Mouse (Mus musculus) midbrain, embryonic 16.5 days (tissue): ENCODE measurements around the gene Pced1b. TPM values are rescaled to one million over a fixed set of nuclear protein-coding genes. Genes with fewer than 3 reads are reported as not detected.

Experiments used
- ATAC-seq: fragments of 200-750 bp; cut with Nextera tagmentation; 2 replicates; pipeline ENCODE4 v1.8.0; 2017; ENCODE audit warnings: moderate TSS enrichment
- H3K27ac ChIP-seq: fragments of 300-500 bp; sonication (generic); 2 replicates; pipeline ENCODE4 v1.5.1; 2014; ENCODE audit warnings: mild to moderate bottlenecking, low read length, mixed read lengths
- H3K27me3 ChIP-seq: fragments of 300-500 bp; sonication (generic); 2 replicates; pipeline ENCODE4 v1.6.1; 2014; ENCODE audit warnings: low read depth, low read length, mixed read lengths; ENCODE audit not compliant: control insufficient read depth, insufficient read depth
- H3K36me3 ChIP-seq: fragments of 300-500 bp; sonication (generic); 2 replicates; pipeline ENCODE4 v1.6.1; 2014; ENCODE audit warnings: mild to moderate bottlenecking, low read length, moderate library complexity, mixed read lengths; ENCODE audit not compliant: control insufficient read depth, insufficient read depth
- H3K4me1 ChIP-seq: fragments of 300-500 bp; sonication (generic); 2 replicates; pipeline ENCODE4 v1.6.1; 2014; ENCODE audit warnings: mild to moderate bottlenecking, low read length, mixed read lengths; ENCODE audit not compliant: control insufficient read depth, insufficient read depth
- H3K4me2 ChIP-seq: fragments of 300-500 bp; sonication (generic); 2 replicates; pipeline ENCODE4 v1.6.1; 2014; ENCODE audit warnings: mild to moderate bottlenecking, low read length, mixed read lengths
- H3K4me3 ChIP-seq: fragments of 300-500 bp; sonication (generic); 2 replicates; pipeline ENCODE4 v1.5.1; 2014; ENCODE audit warnings: low read depth, mild to moderate bottlenecking, low read length, moderate library complexity, mixed read lengths
- H3K9ac ChIP-seq: fragments of 300-500 bp; sonication (generic); 2 replicates; pipeline ENCODE4 v1.6.1; 2014; ENCODE audit warnings: low read depth, low read length, mixed read lengths
- H3K9me3 ChIP-seq: fragments of 300-500 bp; sonication (generic); replicated peaks from 2 replicates; pipeline ENCODE4 v1.6.1; 2014; ENCODE audit warnings: mild to moderate bottlenecking, low read length, mixed read lengths; ENCODE audit not compliant: control insufficient read depth, poor library complexity, severe bottlenecking
- WGBS: fragments of 180-500 bp; shearing (Covaris S2); extraction: QIAGEN DNeasy Blood & Tissue Kit; methylation state at CpG from one replicate; pipeline ENCODE4 v1.1.7; 2014; 5-methylcytosine and 5-hydroxymethylcytosine counted together
- polyA plus RNA-seq: library from polyadenylated mRNA; unstranded; fragments of >200 nt; fragmentation: Nextera tagmentation; extraction: Ambion mirVana; gene quantifications from 2 replicates; pipeline ENCODE4 v1.2.1, GENCODE M21; 2015

Pced1b gene
- polyA plus RNA-seq, 1 experiment from 2014 or later: 7.5 TPM

- no peak overlapping the region for H3K4me3 ChIP-seq
- H3K36me3 ChIP-seq: no peaks in the 10 kb centered on the region
- 75% methylated on average over 8 of the region's 8 CpGs for WGBS
- ATAC-seq: no peak
- H3K4me2 ChIP-seq: no peak overlapping the region
- no peaks in the 10 kb centered on the region for H3K27me3 ChIP-seq
- H3K27ac ChIP-seq: no peak overlapping the region
- no peaks in the 10 kb centered on the region for H3K9me3 ChIP-seq
- H3K4me1 ChIP-seq: no peaks in the 10 kb centered on the region; the same call in 1 of the 2 replicates
- H3K9ac ChIP-seq: no peak overlapping the region
These were observed 22.9 kb upstream of the Pced1b start for GRCm38 (mm10) chr15:97224003-97224402.

GRCm38 (mm10) chr15:97229494-97230077 is 17.3 kb upstream of the Pced1b start:
- ATAC-seq: no peak
- WGBS: 82% methylated on average over 11 of the region's 11 CpGs
- no peaks in the 10 kb centered on the region for H3K4me1 ChIP-seq

GRCm38 (mm10) chr15:97234076-97234475 is 12.8 kb upstream of the Pced1b start:
- H3K9ac ChIP-seq: no peak overlapping the region
- H3K4me3 ChIP-seq: no peak overlapping the region
- H3K4me2 ChIP-seq: no peak overlapping the region
- H3K4me1 ChIP-seq: no peaks in the 10 kb centered on the region
- H3K9me3 ChIP-seq: no peaks in the 10 kb centered on the region
- H3K27me3 ChIP-seq: no peaks in the 10 kb centered on the region
- no peak for ATAC-seq
- 88% methylated on average over 6 of the region's 6 CpGs for WGBS
- H3K36me3 ChIP-seq: no peaks in the 10 kb centered on the region
- H3K27ac ChIP-seq: no peak overlapping the region

More at GRCm38 (mm10) chr15:97229494-97230077, 17.3 kb upstream of the Pced1b start:
- no peaks in the 10 kb centered on the region for H3K36me3 ChIP-seq
- no peak overlapping the region for H3K9ac ChIP-seq
- no peak overlapping the region for H3K27ac ChIP-seq
- no peak overlapping the region for H3K4me2 ChIP-seq
- no peaks in the 10 kb centered on the region for H3K9me3 ChIP-seq
- no peaks in the 10 kb centered on the region for H3K27me3 ChIP-seq
- no peak overlapping the region for H3K4me3 ChIP-seq

- Histone ChIP-seq H3K4me1 (no peaks in the 10 kb centered on the region), H3K9me3 (no peaks in the 10 kb centered on the region), H3K36me3 (no peaks in the 10 kb centered on the region), H3K4me3 (no peak overlapping the region), H3K4me2 (no peak overlapping the region), H3K27me3 (no peaks in the 10 kb centered on the region), H3K9ac (no peak overlapping the region), H3K27ac (no peak overlapping the region)
- ATAC-seq: no peak
- WGBS: 34% methylated on average over 7 of the region's 7 CpGs
These were observed 11.7 kb upstream of the Pced1b start for GRCm38 (mm10) chr15:97235183-97235582.

GRCm38 (mm10) chr15:97236943-97237342 is 10.0 kb upstream of the Pced1b start:
- no peak for ATAC-seq
- Histone ChIP-seq H3K36me3 (no peaks in the 10 kb centered on the region), H3K9me3 (no peaks in the 10 kb centered on the region), H3K4me3 (no peak overlapping the region), H3K27ac (no peak overlapping the region), H3K4me1 (no peaks in the 10 kb centered on the region), H3K4me2 (no peak overlapping the region), H3K9ac (no peak overlapping the region), H3K27me3 (no peaks in the 10 kb centered on the region)
- 55% methylated on average over 9 of the region's 9 CpGs for WGBS

- H3K36me3 ChIP-seq: no peaks in the 10 kb centered on the region
- ATAC-seq: no peak
- H3K27me3 ChIP-seq: 0 out of 2 replicates have a peak, but pooled peaks cover 2% of the 10 kb centered on the region
- no peak overlapping the region for H3K27ac ChIP-seq
- no peaks in the 10 kb centered on the region for H3K9me3 ChIP-seq
- H3K4me1 ChIP-seq: peaks cover 18% of the 10 kb centered on the region
- H3K4me3 ChIP-seq: no peak overlapping the region
- H3K4me2 ChIP-seq: peak overlapping the region; percentile 79; the same call in 1 of the 2 replicates
- 90% methylated on average over 18 of the region's 18 CpGs for WGBS
- no peak overlapping the region; the same call in 1 of the 2 replicates for H3K9ac ChIP-seq
These were observed 1.5 kb upstream of the Pced1b start for GRCm38 (mm10) chr15:97245392-97245791.

GRCm38 (mm10) chr15:97246256-97246655 is 651 bp upstream of the Pced1b start:
- H3K27ac ChIP-seq: peak overlapping the region; percentile 87; the same call in 1 of the 2 replicates
- WGBS: 29% methylated on average over 14 of the region's 14 CpGs

GRCm38 (mm10) chr15:97247791-97248161 is 869 bp downstream of the Pced1b start:
- peak overlapping the region; percentile 79 for H3K9ac ChIP-seq
- 0 out of 2 replicates have a peak, but pooled peaks cover 2% of the 10 kb centered on the region for H3K27me3 ChIP-seq
- ATAC-seq: peak; percentile 14; the same call in 1 of the 2 replicates
- H3K4me2 ChIP-seq: peak overlapping the region; percentile 79
- H3K36me3 ChIP-seq: no peaks in the 10 kb centered on the region
- no peaks in the 10 kb centered on the region for H3K9me3 ChIP-seq
- H3K27ac ChIP-seq: peak overlapping the region; percentile 87
- under 1% methylated on average over 14 of the region's 14 CpGs for WGBS
- H3K4me1 ChIP-seq: peaks cover 17% of the 10 kb centered on the region
- peak overlapping the region; percentile 63 for H3K4me3 ChIP-seq

More at GRCm38 (mm10) chr15:97246256-97246655, 651 bp upstream of the Pced1b start:
- Histone ChIP-seq H3K27me3 (0 out of 2 replicates have a peak, but pooled peaks cover 2% of the 10 kb centered on the region), H3K9me3 (no peaks in the 10 kb centered on the region), H3K36me3 (no peaks in the 10 kb centered on the region), H3K4me1 (peaks cover 18% of the 10 kb centered on the region), H3K9ac (peak overlapping the region; percentile 39), H3K4me3 (peak overlapping the region; percentile 63), H3K4me2 (peak overlapping the region; percentile 79)
- ATAC-seq: no peak

- Histone ChIP-seq H3K27ac (peak overlapping the region; percentile 87; the same call in 1 of the 2 replicates), H3K27me3 (0 out of 2 replicates have a peak, but pooled peaks cover 2% of the 10 kb centered on the region), H3K9ac (peak overlapping the region; percentile 79; the same call in 1 of the 2 replicates), H3K4me2 (peak overlapping the region; percentile 79), H3K4me3 (peak overlapping the region; percentile 63), H3K9me3 (no peaks in the 10 kb centered on the region), H3K36me3 (no peaks in the 10 kb centered on the region), H3K4me1 (peaks cover 12% of the 10 kb centered on the region)
- no peak for ATAC-seq
- WGBS: 44% methylated on average over 8 of the region's 8 CpGs
These were observed 1.4 kb downstream of the Pced1b start for GRCm38 (mm10) chr15:97248296-97248695.
